8 mouse cellular contexts compared by ENCODE assay signal in the genomic region with DNA sequence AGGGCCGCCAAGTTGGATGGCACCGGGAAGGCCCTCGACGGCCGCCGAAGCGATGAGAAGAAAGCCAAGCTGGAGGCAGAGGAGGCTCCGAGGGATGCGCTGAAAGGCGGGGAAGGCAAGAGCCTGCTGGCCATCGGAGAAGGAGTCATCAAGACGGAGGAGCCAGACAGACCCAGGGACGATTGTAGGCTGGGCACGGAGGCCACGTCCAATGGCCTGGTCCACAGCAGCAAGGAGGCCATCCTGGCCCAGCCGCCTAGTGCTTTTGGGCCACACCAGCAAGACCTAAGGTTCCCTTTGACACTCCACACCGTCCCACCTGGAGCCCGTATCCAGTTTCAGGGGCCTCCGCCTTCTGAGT. TPM values are rescaled to one million over a fixed set of nuclear protein-coding genes. Genes with fewer than 3 reads are reported as not detected.
DNase-seq lines count a peak whose midpoint lies in the region; ATAC-seq lines count a peak whose summit lies in the region.

No protein-coding gene starts in this region.

- peaks cover 12% of the 10 kb centered on the region for H3K27me3 ChIP-seq in heart, embryonic 13.5 days (replicated peaks)
- peaks cover 4% of the 10 kb centered on the region; the same call in 1 of the 2 replicates for H3K27me3 ChIP-seq in hindbrain, embryonic 11.5 days (ENCODE audit: control insufficient read depth, insufficient read depth, low read length)
- peaks cover 33% of the 10 kb centered on the region for H3K27me3 ChIP-seq in megakaryocyte, embryonic 14.5 days (replicated peaks)

- H3K4me2 ChIP-seq in heart, embryonic 13.5 days: peak overlapping the region; percentile 85
- H3K4me2 ChIP-seq in hindbrain, embryonic 11.5 days (replicated peaks; ENCODE audit: low read depth, low read length): peak overlapping the region; percentile 76

- H3K27ac ChIP-seq in heart, embryonic 13.5 days (replicated peaks): peak overlapping the region; percentile 65; the same call in 1 of the 2 replicates
- H3K27ac ChIP-seq in brown adipose tissue, adult 24 weeks (replicated peaks; ENCODE audit: low read depth, low read length): no peak overlapping the region
- H3K27ac ChIP-seq in hindbrain, embryonic 11.5 days (ENCODE audit: low read depth, low read length): peak overlapping the region; percentile 62

- H3K36me3 ChIP-seq in heart, embryonic 13.5 days: no peaks in the 10 kb centered on the region
- no peaks in the 10 kb centered on the region for H3K36me3 ChIP-seq in hindbrain, embryonic 11.5 days (ENCODE audit: control insufficient read depth, insufficient read depth, low read length)
- H3K36me3 ChIP-seq in megakaryocyte, embryonic 14.5 days (replicated peaks; ENCODE audit: low read length): no peaks in the 10 kb centered on the region

- H3K4me3 ChIP-seq in heart, embryonic 13.5 days: peak overlapping the region; percentile 72
- H3K4me3 ChIP-seq in brown adipose tissue, adult 24 weeks (ENCODE audit: insufficient read depth, low read depth, low read length): peak overlapping the region; percentile 71
- peak overlapping the region; percentile 54 for H3K4me3 ChIP-seq in hindbrain, embryonic 11.5 days (ENCODE audit: low read depth, low read length)
- peak overlapping the region; percentile 92 for H3K4me3 ChIP-seq in megakaryocyte, embryonic 14.5 days (replicated peaks)

- DNase-seq in heart, adult 11 months: no peak
- no peak for DNase-seq in hindbrain, embryonic 11.5 days (ENCODE audit: low spot score)
- no peak for DNase-seq in kidney, postnatal 10 days
- no peak for DNase-seq in left cerebral cortex, adult 8-10 months (ENCODE audit: low spot score in 2 of 2)

- peaks cover 7% of the 10 kb centered on the region for H3K4me1 ChIP-seq in heart, embryonic 13.5 days
- H3K4me1 ChIP-seq in brown adipose tissue, adult 24 weeks (ENCODE audit: control insufficient read depth, insufficient read depth, insufficient read length, low read length): no peaks in the 10 kb centered on the region
- H3K4me1 ChIP-seq in hindbrain, embryonic 11.5 days (replicated peaks; ENCODE audit: control insufficient read depth, insufficient read depth, low read length): no peaks in the 10 kb centered on the region
- peaks cover 13% of the 10 kb centered on the region for H3K4me1 ChIP-seq in megakaryocyte, embryonic 14.5 days

- H3K9me3 ChIP-seq in heart, embryonic 13.5 days: peaks cover 4% of the 10 kb centered on the region; the same call in 1 of the 2 replicates
- H3K9me3 ChIP-seq in hindbrain, embryonic 11.5 days (ENCODE audit: control insufficient read depth, low read length): no peaks in the 10 kb centered on the region
- peaks cover 6% of the 10 kb centered on the region for H3K9me3 ChIP-seq in megakaryocyte, embryonic 14.5 days

- H3K9ac ChIP-seq in heart, embryonic 13.5 days: peak overlapping the region; percentile 95
- peak overlapping the region; percentile 76 for H3K9ac ChIP-seq in hindbrain, embryonic 11.5 days (ENCODE audit: low read depth, low read length)

- 38% methylated on average over 19 of the region's 19 CpGs for WGBS in heart, embryonic 13.5 days
- WGBS in hindbrain, embryonic 11.5 days: 45% methylated on average over 19 of the region's 19 CpGs

- ATAC-seq in heart, embryonic 13.5 days (ENCODE audit: extremely low read depth, insufficient number of reproducible peaks, low FRiP score, low TSS enrichment): no peak
- peak; percentile 33; the same call in 1 of the 2 replicates for ATAC-seq in hindbrain, embryonic 11.5 days (ENCODE audit: low FRiP score)
- ATAC-seq in inflammation-experienced regulatory T-cells, adult 6 months: no peak

RNA-seq across cellular contexts. Expression of gene Sox30, which starts 0.8 kb away (rescaled TPM):
- polyA plus RNA-seq in heart, embryonic 13.5 days (2015; fragmentation: Nextera tagmentation; extraction: Ambion mirVana): 0.09 and 0.14 TPM in 2 replicates
- polyA plus RNA-seq in brown adipose tissue, adult 24 weeks (2012; ENCODE audit: insufficient read depth, insufficient read length, missing spikeins): 0.36 TPM in 1 of 2 replicates, not detected in the other
- 0.15 and 0.25 TPM in 2 replicates for polyA plus RNA-seq in hindbrain, embryonic 11.5 days (2014; fragmentation: Nextera tagmentation; extraction: Ambion mirVana)
- not detected in 2 replicates for polyA plus RNA-seq in megakaryocyte, embryonic 14.5 days (2012; ENCODE audit: insufficient read depth, low replicate concordance)
- polyA plus RNA-seq in inflammation-experienced regulatory T-cells, adult 6 months (2017; shearing (Covaris generic)): under 1 TPM in 1 of 3 experiments, not detected in 2; 0.21 TPM
- total RNA-seq in left cerebral cortex, adult 8-10 months (2022): under 1 TPM in 1 of 4 experiments, not detected in 3; 0.11 TPM

RNA-seq across cellular contexts. Expression of gene Thg1l, which starts 25.6 kb away (rescaled TPM):
- polyA plus RNA-seq in heart, embryonic 13.5 days (2015; fragmentation: Nextera tagmentation; extraction: Ambion mirVana): 8.2 and 9.3 TPM in 2 replicates
- 10.9 and 18.7 TPM in 2 replicates for polyA plus RNA-seq in brown adipose tissue, adult 24 weeks (2012; ENCODE audit: insufficient read depth, insufficient read length, missing spikeins)
- 13.1 and 15.7 TPM in 2 replicates for polyA plus RNA-seq in hindbrain, embryonic 11.5 days (2014; fragmentation: Nextera tagmentation; extraction: Ambion mirVana)
- polyA plus RNA-seq in megakaryocyte, embryonic 14.5 days (2012; ENCODE audit: insufficient read depth, low replicate concordance): 4.1 TPM in 1 of 2 replicates, not detected in the other
- 10 to 100 TPM; 10.4 to 13.5 (median 12.0) TPM for polyA plus RNA-seq in inflammation-experienced regulatory T-cells, adult 6 months (2017; shearing (Covaris generic))
- total RNA-seq in left cerebral cortex, adult 8-10 months (2022): 10 to 100 TPM; 10.4 to 11.8 (median 11.4) TPM

RNA-seq across cellular contexts. Expression of gene Lsm11, which starts 36.1 kb away (rescaled TPM):
- polyA plus RNA-seq in heart, embryonic 13.5 days (2015; fragmentation: Nextera tagmentation; extraction: Ambion mirVana): 6.9 and 7.3 TPM in 2 replicates
- 1.9 and 2.2 TPM in 2 replicates for polyA plus RNA-seq in brown adipose tissue, adult 24 weeks (2012; ENCODE audit: insufficient read depth, insufficient read length, missing spikeins)
- polyA plus RNA-seq in hindbrain, embryonic 11.5 days (2014; fragmentation: Nextera tagmentation; extraction: Ambion mirVana): 10.6 and 12.0 TPM in 2 replicates
- 16.9 and 61.8 TPM in 2 replicates for polyA plus RNA-seq in megakaryocyte, embryonic 14.5 days (2012; ENCODE audit: insufficient read depth, low replicate concordance)
- polyA plus RNA-seq in inflammation-experienced regulatory T-cells, adult 6 months (2017; shearing (Covaris generic)): 1 to 10 TPM in 2 of 3 experiments, under 1 TPM in 1; 0.89 to 2.0 (median 1.9) TPM
- total RNA-seq in left cerebral cortex, adult 8-10 months (2022): 10 to 100 TPM; 13.0 to 15.5 (median 13.8) TPM
